Mouse (Mus musculus) liver, embryonic 14.5 days (tissue): ENCODE data around the gene Arid3c. TPM values are rescaled to one million over a fixed set of nuclear protein-coding genes. Genes with fewer than 3 reads are reported as not detected.
"Not testable (repeated sequence)": the region's sequence is repeated elsewhere in the genome, so short reads cannot be mapped to it uniquely, and the experiment has no call there.

Experiments
- ATAC-seq: fragments of 200-750 bp; cut with Nextera tagmentation; 2 replicates; pipeline ENCODE4 v1.8.0; 2017; ENCODE audit warnings: moderate number of reproducible peaks, mild to moderate bottlenecking, moderate library complexity; ENCODE audit not compliant: insufficient read depth
- DNase-seq, 3 experiments: peaks; one replicate each; pipeline ENCODE4 v3.0.0-alpha.2; 2012 to 2013; ENCODE audit warnings: low read depth in 3 of 3, low spot score in 3 of 3
- H3K27ac ChIP-seq: fragments of 300-500 bp; sonication (generic); 2 replicates; pipeline ENCODE4 v1.5.1; 2014; ENCODE audit warnings: moderate library complexity, mild to moderate bottlenecking, control low read depth, inconsistent platforms
- H3K27me3 ChIP-seq: fragments of 300-500 bp; sonication (generic); 2 replicates; pipeline ENCODE4 v1.6.1; 2014; ENCODE audit warnings: mild to moderate bottlenecking, low read length, moderate library complexity; ENCODE audit not compliant: control insufficient read depth, insufficient read depth
- H3K36me3 ChIP-seq: fragments of 300-500 bp; sonication (generic); replicated peaks from 2 replicates; pipeline ENCODE4 v1.6.1; 2014; ENCODE audit warnings: low read depth; ENCODE audit not compliant: control insufficient read depth, insufficient read depth
- H3K4me1 ChIP-seq, 2 experiments: fragments of 200-500 bp in 1 of 2; fragments of 300-500 bp in 1 of 2; sonication (generic) in 1 of 2; replicated peaks; 2 replicates each; pipeline ENCODE4 v1.6.1; 2012 to 2014; ENCODE audit warnings: antibody characterized with exemption in 1 of 2, inconsistent platforms in 1 of 2, low read length in 1 of 2; ENCODE audit not compliant: control insufficient read depth in 2 of 2, insufficient read depth in 2 of 2
- H3K4me2 ChIP-seq: fragments of 300-500 bp; sonication (generic); 2 replicates; pipeline ENCODE4 v1.6.1; 2014; ENCODE audit warnings: low read depth, mild to moderate bottlenecking, control low read depth, moderate library complexity
- H3K4me3 ChIP-seq, 2 experiments: fragments of 200-500 bp in 1 of 2; fragments of 300-500 bp in 1 of 2; sonication (generic) in 1 of 2; 2 replicates each; pipeline ENCODE4 v1.5.1; 2012 to 2014; ENCODE audit warnings: low read depth in 2 of 2, low read length in 2 of 2, mild to moderate bottlenecking in 2 of 2, control low read depth in 1 of 2, inconsistent platforms in 1 of 2, moderate library complexity in 1 of 2; ENCODE audit not compliant: insufficient read depth in 1 of 2
- H3K9ac ChIP-seq: fragments of 300-500 bp; sonication (generic); replicated peaks from 2 replicates; pipeline ENCODE4 v1.6.1; 2014; ENCODE audit warnings: mild to moderate bottlenecking, control low read depth, moderate library complexity
- H3K9me3 ChIP-seq: fragments of 300-500 bp; sonication (generic); 2 replicates; pipeline ENCODE4 v1.6.1; 2016; ENCODE audit warnings: low read length, mixed read lengths; ENCODE audit not compliant: control insufficient read depth
- CTCF ChIP-seq: IDR thresholded peaks from 2 replicates; pipeline ENCODE4 v1.5.1; 2016; ENCODE audit warnings: antibody characterized with exemption, low read depth, control low read depth
- EP300 ChIP-seq: IDR thresholded peaks from 2 replicates; pipeline ENCODE4 v1.6.1; 2016; ENCODE audit warnings: antibody characterized with exemption, low read depth
- WGBS: fragments of 180-500 bp; shearing (Covaris S2); extraction: QIAGEN DNeasy Blood & Tissue Kit; methylation state at CpG from one replicate; pipeline ENCODE4 v1.1.7; 2014; ENCODE audit not compliant: insufficient replicate concordance; 5-methylcytosine and 5-hydroxymethylcytosine counted together
- polyA plus RNA-seq, 2 experiments: library from polyadenylated mRNA; depleted of rRNA in 1 of 2; stranded (reverse) in 1 of 2; unstranded in 1 of 2; fragments of >200 nt; fragmentation: Nextera tagmentation in 1 of 2; extraction: Ambion mirVana in 1 of 2; gene quantifications; 2 replicates each; pipeline versions ENCODE4 v1.2.1 to v1.2.3; 2012 to 2014

Arid3c gene
- polyA plus RNA-seq, 2 experiments: not detected

DNA sequence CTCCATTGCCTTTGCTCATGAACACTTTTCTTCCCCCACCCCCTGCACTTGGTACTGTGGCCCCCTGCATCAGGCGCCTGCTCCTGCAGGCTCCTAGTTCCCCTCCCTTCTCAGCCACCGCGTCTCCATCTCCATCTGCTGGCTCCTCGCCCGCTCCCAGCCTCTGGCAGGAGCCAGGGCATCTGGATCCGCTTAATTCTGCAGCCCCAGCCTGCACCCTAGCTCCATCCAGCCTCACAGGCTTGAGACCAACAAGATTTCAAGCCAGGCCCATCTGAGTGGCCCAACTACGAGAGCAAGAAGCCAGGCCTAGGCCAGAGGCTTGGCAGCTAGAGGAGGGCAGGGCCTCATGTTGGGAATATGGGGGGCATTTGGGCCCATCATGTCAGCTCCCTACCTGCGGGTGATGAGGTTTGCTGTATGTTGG, 31.8 kb upstream of the Arid3c start:
- H3K36me3 ChIP-seq, ATAC-seq, H3K4me2 ChIP-seq, H3K4me3 ChIP-seq, H3K9ac ChIP-seq, DNase-seq, H3K9me3 ChIP-seq, H3K27me3 ChIP-seq, H3K27ac ChIP-seq: not testable (repeated sequence)
- 73% methylated on average over 8 of the region's 8 CpGs for WGBS
- peaks cover 15 to 24% of the 10 kb centered on the region in 2 experiments for H3K4me1 ChIP-seq

DNA sequence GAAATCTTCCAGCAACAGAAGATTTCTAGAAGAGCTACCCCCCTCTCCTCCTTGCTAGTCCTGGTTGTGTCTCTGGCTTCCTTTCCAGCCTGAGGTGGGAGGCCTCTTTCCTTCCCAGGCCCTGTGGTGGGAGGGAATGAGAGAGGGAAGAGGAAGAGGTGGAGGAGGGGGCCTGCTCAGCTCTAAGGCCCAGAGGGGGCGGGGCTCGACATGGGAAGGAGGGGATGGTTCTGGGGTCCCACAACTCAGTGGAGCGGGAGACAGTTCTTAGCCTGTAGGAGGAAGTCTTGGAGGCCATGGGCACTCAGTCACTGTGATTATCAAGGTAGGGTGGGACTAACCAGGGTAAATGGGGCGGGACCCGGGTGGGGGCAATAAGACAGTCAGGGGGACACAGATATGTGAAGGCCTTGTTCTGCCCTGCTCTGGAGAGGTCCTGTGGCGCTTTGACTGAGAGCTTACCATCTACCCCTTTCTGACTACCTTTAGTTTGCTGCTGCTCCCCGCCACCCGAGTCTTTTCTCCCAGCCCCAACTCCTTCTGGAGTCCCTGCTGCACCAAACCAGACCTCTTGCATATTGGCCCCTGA, 31.3 kb upstream of the Arid3c start:
- DNase-seq (no peak), ATAC-seq (no peak)
- no peak overlapping the region for H3K9ac ChIP-seq
- H3K9me3 ChIP-seq: no peaks in the 10 kb centered on the region
- no peaks in the 10 kb centered on the region for H3K27me3 ChIP-seq
- TF ChIP-seq EP300 (no peak), CTCF (no peak)
- no peak overlapping the region for H3K27ac ChIP-seq
- peaks cover 15 to 24% of the 10 kb centered on the region in 2 experiments for H3K4me1 ChIP-seq
- H3K36me3 ChIP-seq: no peaks in the 10 kb centered on the region; the same call in 1 of the 2 replicates
- peak overlapping the region; percentile 13; the same call in 1 of the 2 replicates for H3K4me2 ChIP-seq
- no peak overlapping the region; a peak in 1 of 4 replicates for H3K4me3 ChIP-seq
- WGBS: 23% methylated on average over 8 of the region's 8 CpGs

DNA sequence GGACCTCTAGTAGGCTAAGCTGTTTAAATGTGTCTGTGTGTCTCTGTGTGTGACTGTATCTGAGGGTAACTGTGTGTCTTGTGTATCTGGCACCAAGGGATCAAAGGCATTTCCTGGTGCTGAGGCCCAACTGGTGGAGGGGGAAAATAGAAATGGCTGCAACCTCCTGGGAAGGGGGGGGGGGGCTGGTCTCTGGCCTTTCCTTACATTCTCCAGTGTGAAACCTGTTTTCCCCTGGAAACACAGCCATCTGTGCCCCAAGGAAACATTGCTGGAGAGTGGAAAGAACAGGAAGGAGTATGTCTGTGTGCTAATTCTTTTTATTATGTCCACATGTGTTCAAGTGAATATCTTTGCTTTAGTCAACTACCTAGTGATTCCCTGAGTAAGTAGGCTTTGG, 30.7 kb upstream of the Arid3c start:
- Histone ChIP-seq H3K9ac (no peak overlapping the region), H3K36me3 (no peaks in the 10 kb centered on the region; the same call in 1 of the 2 replicates), H3K4me2 (peak overlapping the region; percentile 70), H3K9me3 (no peaks in the 10 kb centered on the region), H3K27ac (no peak overlapping the region), H3K4me1 (peaks cover 15 to 24% of the 10 kb centered on the region in 2 experiments), H3K4me3 (no peak overlapping the region), H3K27me3 (no peaks in the 10 kb centered on the region)
- TF ChIP-seq CTCF: no peak
- no peak for TF ChIP-seq EP300
- no peak for DNase-seq
- no peak for ATAC-seq

DNA sequence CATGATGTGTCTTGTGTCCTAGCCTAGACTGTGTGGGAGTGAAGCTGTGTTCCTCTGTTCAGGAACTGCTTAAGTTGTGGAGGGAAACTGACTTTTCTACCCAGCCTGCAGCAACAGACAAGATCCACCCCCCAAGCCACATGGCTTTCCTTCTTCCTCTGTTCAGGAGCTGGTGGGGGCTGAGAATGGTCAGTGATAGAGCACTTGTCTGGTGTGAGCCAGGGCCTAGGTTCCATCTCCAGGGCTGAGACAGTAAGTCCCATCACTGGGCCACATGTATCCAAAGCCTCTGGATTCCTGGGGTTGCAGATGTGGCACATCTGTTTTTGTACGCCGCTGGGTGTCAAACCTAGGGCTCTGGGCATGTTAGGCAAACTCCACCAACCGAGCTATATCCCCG, 30.0 kb upstream of the Arid3c start:
- Histone ChIP-seq H3K9me3 (no peaks in the 10 kb centered on the region), H3K27ac (peak overlapping the region; percentile 27; the same call in 1 of the 2 replicates), H3K4me3 (peak overlapping the region; percentile 41 to 52), H3K4me1 (peaks cover 18 to 30% of the 10 kb centered on the region in 2 experiments), H3K9ac (peak overlapping the region; percentile 47), H3K27me3 (no peaks in the 10 kb centered on the region), H3K36me3 (no peaks in the 10 kb centered on the region; the same call in 1 of the 2 replicates), H3K4me2 (peak overlapping the region; percentile 70)
- ATAC-seq: no peak; the same call in 1 of the 2 replicates
- TF ChIP-seq EP300 (no peak), CTCF (no peak)
- DNase-seq: no peak
- WGBS: 72% methylated on average over 4 of the region's 4 CpGs

DNA sequence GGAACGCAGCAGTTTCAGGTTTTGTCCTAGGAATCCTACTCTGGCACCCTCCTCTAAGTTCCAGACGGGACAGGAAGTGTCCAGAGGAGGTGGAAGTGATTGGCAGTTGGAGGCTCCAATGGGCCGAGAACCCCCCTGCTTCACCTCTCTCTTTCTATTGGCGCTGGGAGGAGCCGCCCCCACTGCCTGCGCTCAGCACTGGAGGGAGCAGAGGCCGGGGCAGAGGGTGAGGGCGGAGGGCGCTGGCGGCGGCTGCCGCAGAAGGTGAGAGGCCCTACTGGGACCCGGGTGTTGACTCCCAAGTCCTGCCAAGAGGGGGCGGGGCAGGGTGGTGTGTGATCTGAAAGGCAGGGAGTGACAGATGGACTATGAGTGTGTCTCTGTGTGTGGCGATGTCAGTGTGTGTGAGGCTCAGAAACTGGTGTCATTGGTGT, 29.4 kb upstream of the Arid3c start:
- Histone ChIP-seq H3K36me3 (no peaks in the 10 kb centered on the region; the same call in 1 of the 2 replicates), H3K27ac (peak overlapping the region; percentile 27), H3K4me1 (peaks cover 18 to 30% of the 10 kb centered on the region in 2 experiments), H3K9me3 (no peaks in the 10 kb centered on the region), H3K27me3 (no peaks in the 10 kb centered on the region), H3K9ac (peak overlapping the region; percentile 47), H3K4me3 (peak overlapping the region; percentile 41 to 52), H3K4me2 (peak overlapping the region; percentile 70)
- WGBS: 1% methylated on average over 15 of the region's 15 CpGs
- peak; percentile 71 to 75 (median 71) for DNase-seq
- TF ChIP-seq CTCF (peak; percentile 63), EP300 (no peak)
- peak; percentile 87 for ATAC-seq
